Mouse (Mus musculus): Measurements from ENCODE around the gene Nqo1. TPM values are rescaled to one million over a fixed set of nuclear protein-coding genes. Genes with fewer than 3 reads are reported as not detected.

Gene Nqo1
- 10.7 and 28.0 TPM in 2 replicates for polyA plus RNA-seq (2015; fragmentation: Nextera tagmentation; extraction: Ambion mirVana)

GRCm38 (mm10) chr8:107403038-107403781, at the start of gene Nqo1:
Gene Nqo1, minus strand, starts transcription at chr8:107403206.
- Histone ChIP-seq H3K27me3 (no peaks in the 10 kb centered on the region), H3K36me3 (no peaks in the 10 kb centered on the region), H3K27ac (0 out of 2 replicates have a peak within 1 kb of the TSS, but pooled peaks have one; percentile 41), H3K9me3 (replicated peaks) (no peaks in the 10 kb centered on the region), H3K4me2 (peak within 1 kb of the TSS; percentile 75), H3K4me3 (peak within 1 kb of the TSS; percentile 47), H3K9ac (peak within 1 kb of the TSS; percentile 36), H3K4me1 (replicated peaks) (peaks cover 13% of the 10 kb centered on the region)
- peak; percentile 89 for ATAC-seq (replicated peaks; ENCODE audit: insufficient number of reproducible peaks, insufficient read depth, low FRiP score, low read depth)
- 14% methylated on average over 22 of the region's 22 CpGs for WGBS

- WGBS, result 81% methylated on average over 13 of the region's 13 CpGs
- no peak overlapping the region for H3K27ac ChIP-seq
- H3K4me1 ChIP-seq (replicated peaks), result peaks cover 7% of the 10 kb centered on the region
- H3K4me2 ChIP-seq, result no peak overlapping the region
- peaks cover 5% of the 10 kb centered on the region; the same call in 1 of the 2 replicates for H3K36me3 ChIP-seq
- no peak overlapping the region for H3K9ac ChIP-seq
- no peak for ATAC-seq (replicated peaks; ENCODE audit: insufficient number of reproducible peaks, insufficient read depth, low FRiP score, low read depth)
- no peaks in the 10 kb centered on the region for H3K27me3 ChIP-seq
- H3K4me3 ChIP-seq, result no peak overlapping the region
- no peaks in the 10 kb centered on the region for H3K9me3 ChIP-seq (replicated peaks)
Measured at GRCm38 (mm10) chr8:107451414-107452066, 48.5 kb upstream of the Nqo1 start.

DNA sequence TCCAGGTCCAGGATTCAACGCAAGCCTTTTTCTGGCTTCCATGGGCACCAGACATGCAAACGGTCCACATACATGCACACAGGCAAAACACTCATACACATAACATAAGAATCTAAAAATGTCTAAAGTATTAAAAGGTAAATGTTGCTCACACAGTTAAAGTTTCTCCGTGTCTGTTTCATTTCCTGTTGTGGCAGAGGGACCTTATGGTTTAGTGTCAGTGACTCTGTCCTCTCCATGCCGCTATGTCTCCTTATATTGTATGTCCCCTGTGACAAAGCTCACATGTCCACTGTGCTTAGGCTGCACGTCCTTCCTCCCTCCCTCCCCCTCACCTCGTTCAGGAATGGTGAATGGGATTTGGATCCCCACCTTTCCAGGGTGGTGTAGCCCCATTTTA, 46.6 kb upstream of the Nqo1 start:
- WGBS, result 67% methylated on average over 6 of the region's 6 CpGs
- H3K27ac ChIP-seq, result no peak overlapping the region
- peaks cover 5% of the 10 kb centered on the region; the same call in 1 of the 2 replicates for H3K36me3 ChIP-seq
- H3K4me3 ChIP-seq, result no peak overlapping the region
- H3K4me2 ChIP-seq, result no peak overlapping the region
- no peak overlapping the region for H3K9ac ChIP-seq
- peaks cover 7% of the 10 kb centered on the region for H3K4me1 ChIP-seq (replicated peaks)
- H3K9me3 ChIP-seq (replicated peaks), result no peaks in the 10 kb centered on the region
- ATAC-seq (replicated peaks; ENCODE audit: insufficient number of reproducible peaks, insufficient read depth, low FRiP score, low read depth), result no peak
- no peaks in the 10 kb centered on the region for H3K27me3 ChIP-seq

DNA sequence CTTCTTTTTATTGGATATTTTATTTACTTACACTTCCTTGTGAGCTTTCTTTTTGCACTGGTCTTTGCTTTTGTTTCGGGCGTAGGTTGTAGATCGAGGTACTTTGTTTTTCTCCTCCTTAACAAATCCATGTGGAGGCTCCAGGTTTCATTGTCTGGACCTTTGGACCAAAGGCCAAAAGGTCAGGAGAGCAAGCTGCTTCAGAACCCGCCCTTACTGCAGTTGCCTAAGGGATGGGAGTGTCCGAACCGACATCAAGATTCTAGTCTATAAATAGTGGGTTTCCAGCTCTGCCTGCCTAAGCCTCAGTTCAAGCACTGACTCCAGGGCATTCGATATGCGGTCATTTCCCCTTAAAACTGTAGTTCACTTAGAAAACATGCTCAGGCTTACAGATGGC, 46.1 kb upstream of the Nqo1 start:
- Histone ChIP-seq H3K4me3 (no peak overlapping the region), H3K9me3 (replicated peaks) (no peaks in the 10 kb centered on the region), H3K9ac (no peak overlapping the region), H3K27me3 (no peaks in the 10 kb centered on the region), H3K36me3 (peaks cover 5% of the 10 kb centered on the region; the same call in 1 of the 2 replicates), H3K4me2 (no peak overlapping the region), H3K27ac (no peak overlapping the region), H3K4me1 (replicated peaks) (peaks cover 10% of the 10 kb centered on the region)
- WGBS, result 58% methylated on average over 8 of the region's 8 CpGs
- no peak for ATAC-seq (replicated peaks; ENCODE audit: insufficient number of reproducible peaks, insufficient read depth, low FRiP score, low read depth)

- 81% methylated on average over 4 of the region's 4 CpGs for WGBS
- H3K4me3 ChIP-seq, result no peak overlapping the region
- no peak for ATAC-seq (replicated peaks; ENCODE audit: insufficient number of reproducible peaks, insufficient read depth, low FRiP score, low read depth)
- no peak overlapping the region for H3K4me2 ChIP-seq
- no peaks in the 10 kb centered on the region for H3K9me3 ChIP-seq (replicated peaks)
- no peak overlapping the region for H3K27ac ChIP-seq
- no peaks in the 10 kb centered on the region for H3K27me3 ChIP-seq
- peaks cover 10% of the 10 kb centered on the region for H3K4me1 ChIP-seq (replicated peaks)
- peaks cover under 1% of the 10 kb centered on the region; the same call in 1 of the 2 replicates for H3K36me3 ChIP-seq
- H3K9ac ChIP-seq, result no peak overlapping the region
Measured at GRCm38 (mm10) chr8:107448382-107448889, 45.4 kb upstream of the Nqo1 start.

- Histone ChIP-seq H3K4me2 (no peak overlapping the region), H3K27me3 (no peaks in the 10 kb centered on the region), H3K9me3 (replicated peaks) (no peaks in the 10 kb centered on the region), H3K9ac (no peak overlapping the region), H3K27ac (no peak overlapping the region), H3K4me1 (replicated peaks) (peaks cover 13% of the 10 kb centered on the region), H3K36me3 (no peaks in the 10 kb centered on the region), H3K4me3 (no peak overlapping the region)
- no peak for ATAC-seq (replicated peaks; ENCODE audit: insufficient number of reproducible peaks, insufficient read depth, low FRiP score, low read depth)
Measured at GRCm38 (mm10) chr8:107447713-107448112, 44.7 kb upstream of the Nqo1 start.

DNA sequence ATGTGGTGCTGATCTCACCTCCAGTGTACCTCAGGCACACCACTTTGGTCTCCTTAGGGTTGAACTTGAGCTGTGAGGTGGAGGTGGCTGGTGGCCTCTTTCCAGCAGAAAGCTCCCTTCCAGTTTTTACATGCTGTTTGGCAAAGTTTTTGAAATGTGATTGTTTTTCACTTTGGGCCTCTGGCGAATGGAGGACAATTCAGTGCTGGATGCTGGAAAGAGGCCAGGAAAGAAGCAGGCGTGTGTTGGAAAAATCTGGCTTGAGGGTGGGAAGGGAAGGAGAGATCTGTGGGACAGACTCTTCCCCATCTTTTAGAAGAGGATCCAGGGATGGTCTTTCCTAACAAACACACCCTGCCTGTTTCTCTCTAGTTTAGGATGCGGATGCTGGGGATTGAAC, 41.6 kb upstream of the Nqo1 start:
- ATAC-seq (replicated peaks; ENCODE audit: insufficient number of reproducible peaks, insufficient read depth, low FRiP score, low read depth), result no peak
- 52% methylated on average over 3 of the region's 3 CpGs for WGBS
- Histone ChIP-seq H3K4me1 (replicated peaks) (peaks cover 12% of the 10 kb centered on the region), H3K4me3 (no peak overlapping the region), H3K27me3 (no peaks in the 10 kb centered on the region), H3K9ac (no peak overlapping the region), H3K9me3 (replicated peaks) (no peaks in the 10 kb centered on the region), H3K27ac (peak overlapping the region; percentile 39; the same call in 1 of the 2 replicates), H3K4me2 (no peak overlapping the region), H3K36me3 (no peaks in the 10 kb centered on the region)

DNA sequence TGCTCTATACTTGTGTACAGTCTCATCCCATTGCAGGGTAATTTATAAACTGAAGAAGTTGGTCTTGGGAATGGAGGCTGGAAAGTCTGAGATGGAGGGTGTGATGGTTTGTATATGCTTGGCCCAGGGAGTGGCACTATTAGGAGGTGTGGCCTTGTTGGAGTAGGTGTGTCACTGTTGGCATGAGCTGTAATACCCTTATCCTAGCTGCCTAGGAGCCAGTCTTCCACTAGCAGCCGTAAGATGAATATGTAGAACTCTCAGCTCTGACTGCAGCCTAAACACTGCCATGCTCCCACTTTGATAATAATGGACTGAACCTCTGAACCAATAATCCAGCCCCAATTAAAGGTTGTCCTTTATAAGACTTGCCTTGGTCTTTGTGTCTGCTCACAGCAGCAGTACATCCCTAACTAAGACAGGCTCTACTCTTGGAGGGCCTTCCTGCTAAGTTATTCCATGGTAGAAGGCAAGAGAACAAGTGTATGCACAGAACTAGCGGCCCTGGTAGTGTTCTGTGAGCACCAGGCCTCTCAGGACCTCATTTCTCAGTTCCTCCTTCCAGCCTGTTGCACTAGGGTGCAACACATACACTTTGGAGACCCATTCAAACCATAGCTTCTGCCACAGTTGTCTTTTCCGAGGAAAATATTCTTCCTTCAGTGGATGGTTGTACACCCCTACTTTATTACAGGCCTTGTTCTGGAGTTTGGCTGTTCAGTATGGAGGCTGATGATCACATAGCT, 37.0 kb upstream of the Nqo1 start:
- Histone ChIP-seq H3K4me1 (replicated peaks) (peaks cover 20% of the 10 kb centered on the region), H3K4me3 (no peak overlapping the region), H3K36me3 (no peaks in the 10 kb centered on the region), H3K27me3 (no peaks in the 10 kb centered on the region), H3K27ac (no peak overlapping the region), H3K4me2 (no peak overlapping the region), H3K9me3 (replicated peaks) (no peaks in the 10 kb centered on the region), H3K9ac (no peak overlapping the region)
- WGBS, result 81% methylated on average over 3 of the region's 3 CpGs
- no peak for ATAC-seq (replicated peaks; ENCODE audit: insufficient number of reproducible peaks, insufficient read depth, low FRiP score, low read depth)

DNA sequence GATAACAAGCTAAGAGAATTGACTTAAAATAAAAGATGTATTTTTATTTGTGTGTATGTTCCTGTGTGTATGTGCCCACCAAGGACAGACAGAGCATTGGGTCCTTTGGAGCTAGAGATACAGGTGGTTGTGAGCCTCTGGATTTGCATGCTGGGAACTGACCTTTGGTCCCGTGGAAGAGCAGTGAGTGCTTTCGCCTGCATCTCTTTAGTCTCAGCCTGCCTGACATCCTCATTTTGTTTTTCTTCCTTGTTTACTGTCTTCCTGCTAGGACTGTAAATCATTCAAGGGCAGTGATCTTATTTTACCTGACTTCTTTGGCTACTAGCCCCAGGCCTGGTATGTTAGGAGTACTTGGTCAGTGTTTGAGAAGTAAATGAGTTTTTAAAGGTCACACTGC, 34.7 kb upstream of the Nqo1 start:
- no peaks in the 10 kb centered on the region for H3K36me3 ChIP-seq
- no peaks in the 10 kb centered on the region for H3K27me3 ChIP-seq
- WGBS, result 87% methylated on average over 2 of the region's 2 CpGs
- no peak overlapping the region for H3K9ac ChIP-seq
- peaks cover 14% of the 10 kb centered on the region for H3K4me1 ChIP-seq (replicated peaks)
- H3K9me3 ChIP-seq (replicated peaks), result no peaks in the 10 kb centered on the region
- ATAC-seq (replicated peaks; ENCODE audit: insufficient number of reproducible peaks, insufficient read depth, low FRiP score, low read depth), result no peak
- no peak overlapping the region for H3K27ac ChIP-seq
- no peak overlapping the region for H3K4me3 ChIP-seq
- no peak overlapping the region for H3K4me2 ChIP-seq

- H3K4me3 ChIP-seq, result peak overlapping the region; percentile 88
- no peaks in the 10 kb centered on the region for H3K36me3 ChIP-seq
- no peaks in the 10 kb centered on the region for H3K27me3 ChIP-seq
- 4% methylated on average over 16 of the region's 16 CpGs for WGBS
- peak; percentile 20 for ATAC-seq (replicated peaks; ENCODE audit: insufficient number of reproducible peaks, insufficient read depth, low FRiP score, low read depth)
- no peaks in the 10 kb centered on the region for H3K9me3 ChIP-seq (replicated peaks)
- H3K9ac ChIP-seq, result peak overlapping the region; percentile 92
- H3K4me2 ChIP-seq, result peak overlapping the region; percentile 75
- peaks cover 14% of the 10 kb centered on the region for H3K4me1 ChIP-seq (replicated peaks)
- peak overlapping the region; percentile 85 for H3K27ac ChIP-seq
Measured at GRCm38 (mm10) chr8:107436841-107437421, 33.9 kb upstream of the Nqo1 start.
